Mouse (Mus musculus) megakaryocyte, embryonic 14.5 days (primary cell): ENCODE data around the gene Mcrip2.

Source experiments
- FLI1 ChIP-seq: IDR thresholded peaks from 2 replicates; pipeline ENCODE4 v1.6.1; 2012; ENCODE audit warnings: low read length, inconsistent platforms, mixed read lengths
- GATA1 ChIP-seq: IDR thresholded peaks from 3 replicates; pipeline ENCODE4 v1.6.1; 2012; ENCODE audit warnings: mixed read lengths, low read length, inconsistent platforms, borderline replicate concordance

- no peak for TF ChIP-seq GATA1
- no peak for TF ChIP-seq FLI1
These were observed 44.0 kb downstream of the Mcrip2 start for GRCm38 (mm10) chr17:25824362-25825142.
